Mouse (Mus musculus) embryonic fibroblast, embryonic 13.5 days (primary cell): ENCODE measurements around the gene Tmem199.

Experiments used
- CTCF ChIP-seq: IDR thresholded peaks from 2 replicates; pipeline ENCODE4 v1.5.1; 2011; ENCODE audit warnings: mild to moderate bottlenecking, control low read depth, low read length, moderate library complexity, borderline replicate concordance; ENCODE audit not compliant: insufficient read depth
- POLR2A ChIP-seq: IDR thresholded peaks from 2 replicates; pipeline ENCODE4 v1.6.1; 2011; ENCODE audit warnings: low read depth, mild to moderate bottlenecking, control low read depth, low read length, moderate library complexity

GRCm38 (mm10) chr11:78560447-78560846 is 48.5 kb upstream of the Tmem199 start:
- TF ChIP-seq POLR2A = no peak
- peak; percentile 63; the same call in 1 of the 2 replicates for TF ChIP-seq CTCF
